Mouse (Mus musculus) mouse trophoblast stem cell (cell line): ENCODE data around the gene Pakap.

Experiments used
- in situ Hi-C, 2 experiments: fragments of 300-500 bp; cut with MseI, MboI; formaldehyde crosslinking; loops; 2 replicates in 1 of 2; 3 replicates in 1 of 2; pipeline ENCODE4 v1.15.1; 2025

Pakap gene

GRCm38 (mm10) chr4:57625306-57625705 lies 57.3 kb downstream of the Pakap start:
- in situ Hi-C loops, result no loop called here

- in situ Hi-C loops, result no loop called here
Observed at GRCm38 (mm10) chr4:57625756-57626155, 57.8 kb downstream of the Pakap start.

- in situ Hi-C loops, result no loop called here
Observed at GRCm38 (mm10) chr4:57626921-57627320, 58.9 kb downstream of the Pakap start.

GRCm38 (mm10) chr4:57632386-57632785 lies 64.4 kb downstream of the Pakap start:
- in situ Hi-C loops, result no loop called here

- in situ Hi-C loops, result no loop called here
Observed at GRCm38 (mm10) chr4:57633052-57633451, 65.1 kb downstream of the Pakap start.

- in situ Hi-C loops, result no loop called here
Observed at GRCm38 (mm10) chr4:57634956-57635355, 67.0 kb downstream of the Pakap start.

- in situ Hi-C loops, result no loop called here
Observed at GRCm38 (mm10) chr4:57636782-57637482, 69.0 kb downstream of the Pakap start.

- in situ Hi-C loops, result no loop called here
Observed at GRCm38 (mm10) chr4:57637636-57638386, 69.8 kb downstream of the Pakap start.

GRCm38 (mm10) chr4:57638941-57639340 lies 71.0 kb downstream of the Pakap start:
- in situ Hi-C loops, result no loop called here

- in situ Hi-C loops, result no loop called here
Observed at GRCm38 (mm10) chr4:57640222-57640621, 72.2 kb downstream of the Pakap start.

- in situ Hi-C loops, result no loop called here
Observed at GRCm38 (mm10) chr4:57640971-57641370, 73.0 kb downstream of the Pakap start.

- in situ Hi-C loops, result no loop called here
Observed at GRCm38 (mm10) chr4:57650994-57651393, 83.0 kb downstream of the Pakap start.

GRCm38 (mm10) chr4:57651547-57651946 lies 83.6 kb downstream of the Pakap start:
- in situ Hi-C loops, result no loop called here

GRCm38 (mm10) chr4:57652185-57652904 lies 84.4 kb downstream of the Pakap start:
- in situ Hi-C loops, result no loop called here

- in situ Hi-C loops, result no loop called here
Observed at GRCm38 (mm10) chr4:57655966-57656365, 88.0 kb downstream of the Pakap start.

- in situ Hi-C loops, result no loop called here
Observed at GRCm38 (mm10) chr4:57656388-57656787, 88.4 kb downstream of the Pakap start.

- in situ Hi-C loops, result no loop called here
Observed at GRCm38 (mm10) chr4:57656861-57657260, 88.9 kb downstream of the Pakap start.

- in situ Hi-C loops, result no loop called here
Observed at GRCm38 (mm10) chr4:57660470-57660869, 92.5 kb downstream of the Pakap start.

- in situ Hi-C loops, result no loop called here
Observed at GRCm38 (mm10) chr4:57666101-57666500, 98.1 kb downstream of the Pakap start.

- in situ Hi-C loops, result loop anchor here (5.0 to 10.0 kb wide), 2 partner anchors 214 to 216 kb away; no protein-coding TSS in a partner anchor
Observed at GRCm38 (mm10) chr4:57670813-57671469, 103.0 kb downstream of the Pakap start.

GRCm38 (mm10) chr4:57672541-57672940 lies 104.6 kb downstream of the Pakap start:
- in situ Hi-C loops, result loop anchor here (5.0 to 10.0 kb wide), 2 partner anchors 212 to 215 kb away; no protein-coding TSS in a partner anchor
